Mouse (Mus musculus): ENCODE data around the gene Gm10310. TPM values are rescaled to one million over a fixed set of nuclear protein-coding genes. Genes with fewer than 3 reads are reported as not detected.

Gm10310 gene
- not detected in 2 replicates for polyA plus RNA-seq (2012)

GRCm38 (mm10) chr10:129984962-129985361 lies at the start of gene Gm10310:
Gene Gm10310, minus strand, starts transcription at chr10:129985062.

GRCm38 (mm10) chr10:130030048-130030447 lies 45.2 kb upstream of the Gm10310 start, which contains the start of gene Olfr821:
Gene Olfr821, plus strand, starts transcription at chr10:130030348.

GRCm38 (mm10) chr10:130012321-130012720 lies 27.5 kb upstream of the Gm10310 start, which contains the start of gene Olfr820:
Gene Olfr820, plus strand, starts transcription at chr10:130012621.

GRCm38 (mm10) chr10:129976040-129976439 lies 8.8 kb downstream of the Gm10310 start, which contains the start of gene Olfr247:
Gene Olfr247, minus strand, starts transcription at chr10:129976140.

GRCm38 (mm10) chr10:129967166-129967565 lies 17.7 kb downstream of the Gm10310 start, which contains the start of gene Olfr819:
Gene Olfr819, minus strand, starts transcription at chr10:129967266.

GRCm38 (mm10) chr10:129949000-129949399 lies 35.9 kb downstream of the Gm10310 start, which contains the start of gene Olfr818:
Gene Olfr818, minus strand, starts transcription at chr10:129949100.

Other genes with a start within 250 kb of the Gm10310 start
- not detected in 2 replicates for gene Olfr806, start 243.1 kb downstream of the Gm10310 start, polyA plus RNA-seq (2012)
- not detected in 2 replicates for gene Olfr807, start 227.3 kb downstream of the Gm10310 start, polyA plus RNA-seq (2012)
- gene Olfr808, start 219.6 kb downstream of the Gm10310 start, polyA plus RNA-seq (2012), result 0.02 TPM in 1 of 2 replicates, not detected in the other
- gene Olfr809, start 210.4 kb downstream of the Gm10310 start, polyA plus RNA-seq (2012), result not detected in 2 replicates
- gene Olfr810, start 190.1 kb downstream of the Gm10310 start, polyA plus RNA-seq (2012), result not detected in 2 replicates
- gene Olfr811, start 180.7 kb downstream of the Gm10310 start, polyA plus RNA-seq (2012), result not detected in 2 replicates
- gene Olfr812, start 139.0 kb downstream of the Gm10310 start, polyA plus RNA-seq (2012), result not detected in 2 replicates
- gene Olfr813, start 129.7 kb downstream of the Gm10310 start, polyA plus RNA-seq (2012), result not detected in 2 replicates
- gene Olfr814, start 105.2 kb downstream of the Gm10310 start, polyA plus RNA-seq (2012), result not detected in 2 replicates
- gene Olfr815, start 79.2 kb downstream of the Gm10310 start, polyA plus RNA-seq (2012), result not detected in 2 replicates
- not detected in 2 replicates for gene Olfr816, start 69.5 kb downstream of the Gm10310 start, polyA plus RNA-seq (2012)
- gene Olfr818, start 36.0 kb downstream of the Gm10310 start, polyA plus RNA-seq (2012), result not detected in 2 replicates
- gene Olfr819, start 17.8 kb downstream of the Gm10310 start, polyA plus RNA-seq (2012), result not detected in 2 replicates
- gene Olfr247, start 8.9 kb downstream of the Gm10310 start, polyA plus RNA-seq (2012), result not detected in 2 replicates
- not detected in 2 replicates for gene Olfr820, start 27.6 kb upstream of the Gm10310 start, polyA plus RNA-seq (2012)
- not detected in 2 replicates for gene Olfr821, start 45.3 kb upstream of the Gm10310 start, polyA plus RNA-seq (2012)
- gene Olfr822, start 86.1 kb upstream of the Gm10310 start, polyA plus RNA-seq (2012), result not detected in 2 replicates
- not detected in 2 replicates for gene Olfr823, start 130.3 kb upstream of the Gm10310 start, polyA plus RNA-seq (2012)
- gene Olfr824, start 144.9 kb upstream of the Gm10310 start, polyA plus RNA-seq (2012), result not detected in 2 replicates
- 0.03 TPM in 1 of 2 replicates, not detected in the other for gene Olfr825, start 181.7 kb upstream of the Gm10310 start, polyA plus RNA-seq (2012)
- gene Olfr826, start 199.1 kb upstream of the Gm10310 start, polyA plus RNA-seq (2012), result not detected in 2 replicates
- not detected in 2 replicates for gene Olfr827, start 229.3 kb upstream of the Gm10310 start, polyA plus RNA-seq (2012)

Measured in megakaryocyte-erythroid progenitor cell, adult 5 weeks (primary cell).